Mouse (Mus musculus): Measurements from ENCODE around the gene Unc13c. TPM values are rescaled to one million over a fixed set of nuclear protein-coding genes. Genes with fewer than 3 reads are reported as not detected.

Unc13c gene
- polyA plus RNA-seq (2015; fragmentation: Nextera tagmentation; extraction: Ambion mirVana) = 0.89 and 1.1 TPM in 2 replicates

GRCm38 (mm10) chr9:73968641-73969121 lies at the start of gene Unc13c:
Gene Unc13c, minus strand, starts transcription at chr9:73968966.
- H3K27ac ChIP-seq = no peak within 1 kb of the TSS; the same call in 1 of the 2 replicates
- H3K4me2 ChIP-seq (replicated peaks) = peak within 1 kb of the TSS; percentile 71
- H3K4me1 ChIP-seq = peaks cover 24% of the 10 kb centered on the region
- H3K9ac ChIP-seq = peak within 1 kb of the TSS; percentile 59
- peaks cover 14% of the 10 kb centered on the region; the same call in 1 of the 2 replicates for H3K27me3 ChIP-seq
- peak within 1 kb of the TSS; percentile 39 for H3K4me3 ChIP-seq
- ATAC-seq (ENCODE audit: low FRiP score, low read depth) = peak; percentile 73
- H3K36me3 ChIP-seq = no peaks in the 10 kb centered on the region
- H3K9me3 ChIP-seq = no peaks in the 10 kb centered on the region
- WGBS = 2% methylated on average over 17 of the region's 17 CpGs

GRCm38 (mm10) chr9:74007976-74008686 lies 39.4 kb upstream of the Unc13c start:
- ATAC-seq (ENCODE audit: low FRiP score, low read depth) = no peak
- 67% methylated on average over 7 of the region's 7 CpGs for WGBS
- Histone ChIP-seq H3K4me2 (replicated peaks) (no peak overlapping the region), H3K9ac (no peak overlapping the region), H3K27me3 (no peaks in the 10 kb centered on the region), H3K36me3 (no peaks in the 10 kb centered on the region), H3K27ac (no peak overlapping the region), H3K9me3 (no peaks in the 10 kb centered on the region), H3K4me1 (no peaks in the 10 kb centered on the region), H3K4me3 (no peak overlapping the region)

GRCm38 (mm10) chr9:74002388-74002990 lies 33.7 kb upstream of the Unc13c start:
- ATAC-seq (ENCODE audit: low FRiP score, low read depth) = no peak
- H3K4me2 ChIP-seq (replicated peaks) = no peak overlapping the region
- H3K9me3 ChIP-seq = no peaks in the 10 kb centered on the region
- H3K36me3 ChIP-seq = no peaks in the 10 kb centered on the region
- H3K9ac ChIP-seq = no peak overlapping the region
- no peak overlapping the region for H3K27ac ChIP-seq
- H3K4me1 ChIP-seq = peaks cover 5% of the 10 kb centered on the region; the same call in 1 of the 2 replicates
- WGBS = 30% methylated on average over 6 of the region's 6 CpGs
- no peaks in the 10 kb centered on the region for H3K27me3 ChIP-seq
- no peak overlapping the region for H3K4me3 ChIP-seq

GRCm38 (mm10) chr9:73988096-73988495 lies 19.3 kb upstream of the Unc13c start:
- 0 out of 2 replicates have a peak, but pooled peaks cover 3% of the 10 kb centered on the region for H3K9me3 ChIP-seq
- no peak overlapping the region for H3K9ac ChIP-seq
- ATAC-seq (ENCODE audit: low FRiP score, low read depth) = no peak
- H3K4me1 ChIP-seq = no peaks in the 10 kb centered on the region
- H3K27me3 ChIP-seq = no peaks in the 10 kb centered on the region
- no peak overlapping the region for H3K4me2 ChIP-seq (replicated peaks)
- no peaks in the 10 kb centered on the region for H3K36me3 ChIP-seq
- H3K4me3 ChIP-seq = no peak overlapping the region
- no peak overlapping the region for H3K27ac ChIP-seq

GRCm38 (mm10) chr9:73987236-73987635 lies 18.5 kb upstream of the Unc13c start:
- 73% methylated on average over 2 of the region's 2 CpGs for WGBS
- ATAC-seq (ENCODE audit: low FRiP score, low read depth) = no peak
- no peak overlapping the region for H3K9ac ChIP-seq

GRCm38 (mm10) chr9:73982597-73983344 lies 14.0 kb upstream of the Unc13c start:
- Histone ChIP-seq H3K9ac (no peak overlapping the region), H3K27ac (no peak overlapping the region), H3K4me2 (replicated peaks) (no peak overlapping the region), H3K36me3 (no peaks in the 10 kb centered on the region), H3K4me3 (no peak overlapping the region), H3K27me3 (peaks cover 3% of the 10 kb centered on the region; the same call in 1 of the 2 replicates), H3K4me1 (no peaks in the 10 kb centered on the region), H3K9me3 (no peaks in the 10 kb centered on the region)
- peak; percentile 59; the same call in 1 of the 2 replicates for ATAC-seq (ENCODE audit: low FRiP score, low read depth)
- WGBS = 16% methylated on average over 6 of the region's 6 CpGs

More at GRCm38 (mm10) chr9:73987236-73987635, 18.5 kb upstream of the Unc13c start:
- Histone ChIP-seq H3K27me3 (no peaks in the 10 kb centered on the region), H3K4me2 (replicated peaks) (no peak overlapping the region), H3K36me3 (no peaks in the 10 kb centered on the region), H3K4me1 (no peaks in the 10 kb centered on the region), H3K27ac (no peak overlapping the region), H3K4me3 (no peak overlapping the region), H3K9me3 (0 out of 2 replicates have a peak, but pooled peaks cover 3% of the 10 kb centered on the region)

- no peak overlapping the region for H3K9ac ChIP-seq
- H3K9me3 ChIP-seq = no peaks in the 10 kb centered on the region
- H3K4me3 ChIP-seq = no peak overlapping the region
- H3K27me3 ChIP-seq = peaks cover 9% of the 10 kb centered on the region; the same call in 1 of the 2 replicates
- no peak overlapping the region for H3K27ac ChIP-seq
- no peak for ATAC-seq (ENCODE audit: low FRiP score, low read depth)
- H3K4me2 ChIP-seq (replicated peaks) = no peak overlapping the region
- WGBS = 65% methylated on average over 8 of the region's 8 CpGs
- H3K36me3 ChIP-seq = no peaks in the 10 kb centered on the region
- peaks cover 24% of the 10 kb centered on the region for H3K4me1 ChIP-seq
Measured at GRCm38 (mm10) chr9:73972327-73972988, 3.7 kb upstream of the Unc13c start.

GRCm38 (mm10) chr9:73970717-73971116 lies 2.0 kb upstream of the Unc13c start:
- peaks cover 24% of the 10 kb centered on the region for H3K4me1 ChIP-seq
- peaks cover 14% of the 10 kb centered on the region; the same call in 1 of the 2 replicates for H3K27me3 ChIP-seq
- no peak overlapping the region for H3K4me3 ChIP-seq
- no peaks in the 10 kb centered on the region for H3K36me3 ChIP-seq
- H3K27ac ChIP-seq = no peak overlapping the region
- no peak overlapping the region for H3K9ac ChIP-seq
- no peaks in the 10 kb centered on the region for H3K9me3 ChIP-seq
- H3K4me2 ChIP-seq (replicated peaks) = no peak overlapping the region
- ATAC-seq (ENCODE audit: low FRiP score, low read depth) = no peak; the same call in 1 of the 2 replicates
- 54% methylated on average over 9 of the region's 9 CpGs for WGBS

- Histone ChIP-seq H3K9ac (no peak overlapping the region), H3K4me1 (peaks cover 24% of the 10 kb centered on the region), H3K36me3 (no peaks in the 10 kb centered on the region), H3K4me3 (no peak overlapping the region), H3K4me2 (replicated peaks) (no peak overlapping the region), H3K27ac (no peak overlapping the region), H3K9me3 (no peaks in the 10 kb centered on the region), H3K27me3 (peaks cover 14% of the 10 kb centered on the region; the same call in 1 of the 2 replicates)
- no peak for ATAC-seq (ENCODE audit: low FRiP score, low read depth)
- WGBS = 63% methylated on average over 9 of the region's 9 CpGs
Measured at GRCm38 (mm10) chr9:73965322-73965915, 3.3 kb downstream of the Unc13c start.

- Histone ChIP-seq H3K4me3 (no peak overlapping the region), H3K9me3 (no peaks in the 10 kb centered on the region), H3K36me3 (no peaks in the 10 kb centered on the region), H3K4me1 (no peaks in the 10 kb centered on the region), H3K27ac (no peak overlapping the region), H3K4me2 (replicated peaks) (no peak overlapping the region), H3K9ac (no peak overlapping the region), H3K27me3 (0 out of 2 replicates have a peak, but pooled peaks cover 5% of the 10 kb centered on the region)
- ATAC-seq (ENCODE audit: low FRiP score, low read depth) = no peak
- WGBS = 87% methylated on average over 6 of the region's 6 CpGs
Measured at GRCm38 (mm10) chr9:73962471-73962870, 6.3 kb downstream of the Unc13c start.

GRCm38 (mm10) chr9:73952331-73952730 lies 16.4 kb downstream of the Unc13c start:
- H3K27ac ChIP-seq = no peak overlapping the region
- H3K4me1 ChIP-seq = no peaks in the 10 kb centered on the region
- H3K36me3 ChIP-seq = no peaks in the 10 kb centered on the region
- H3K4me3 ChIP-seq = no peak overlapping the region
- no peak overlapping the region for H3K4me2 ChIP-seq (replicated peaks)
- no peak overlapping the region for H3K9ac ChIP-seq
- ATAC-seq (ENCODE audit: low FRiP score, low read depth) = no peak
- no peaks in the 10 kb centered on the region for H3K9me3 ChIP-seq
- H3K27me3 ChIP-seq = no peaks in the 10 kb centered on the region
